Mouse (Mus musculus) heart, adult 2 months (tissue): ENCODE data around the gene Gm10277.

ENCODE experiments used
- CTCF ChIP-seq: fragments of 200-600 bp; IDR thresholded peaks from 2 replicates; pipeline ENCODE4 v1.8.1; 2022; ENCODE audit warnings: antibody characterized with exemption, mild to moderate bottlenecking, moderate library complexity
- EP300 ChIP-seq: fragments of 200-500 bp; IDR thresholded peaks from 2 replicates; pipeline ENCODE4 v1.6.1; 2011; ENCODE audit warnings: low read depth, low read length, control low read depth; ENCODE audit not compliant: insufficient read depth
- POLR2A ChIP-seq: fragments of 200-500 bp; IDR thresholded peaks from 2 replicates; pipeline ENCODE4 v1.6.1; 2011; ENCODE audit warnings: mild to moderate bottlenecking, low read depth, low read length, control low read depth; ENCODE audit not compliant: insufficient read depth

DNA sequence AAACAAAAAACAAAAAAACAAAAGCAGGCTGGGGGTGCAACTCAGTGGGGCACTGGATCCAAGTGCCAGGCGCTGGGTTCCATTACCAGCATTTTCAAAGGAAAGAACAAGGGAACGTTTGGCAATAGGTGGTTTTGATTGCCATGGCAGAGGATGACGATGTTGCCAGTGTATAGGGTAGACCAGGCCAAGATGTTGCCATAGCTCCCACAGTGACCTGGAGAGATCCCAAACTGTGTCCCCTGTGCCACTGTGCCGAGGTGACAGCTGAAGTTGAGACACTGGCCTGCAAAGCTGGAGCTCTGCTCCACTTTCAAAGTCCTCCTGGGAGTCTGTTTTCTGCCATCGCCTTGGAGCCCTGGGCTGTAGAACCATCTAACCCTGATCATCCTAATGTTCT, 38.6 kb downstream of the Gm10277 start:
- TF ChIP-seq CTCF (no peak), POLR2A (no peak), EP300 (no peak)
